Mouse (Mus musculus): ENCODE data around the gene Nudt14. TPM values are rescaled to one million over a fixed set of nuclear protein-coding genes. Genes with fewer than 3 reads are reported as not detected.

Nudt14 gene
- total RNA-seq, 2 experiments from 2014 or later = 11.4 to 13.1 TPM

DNA sequence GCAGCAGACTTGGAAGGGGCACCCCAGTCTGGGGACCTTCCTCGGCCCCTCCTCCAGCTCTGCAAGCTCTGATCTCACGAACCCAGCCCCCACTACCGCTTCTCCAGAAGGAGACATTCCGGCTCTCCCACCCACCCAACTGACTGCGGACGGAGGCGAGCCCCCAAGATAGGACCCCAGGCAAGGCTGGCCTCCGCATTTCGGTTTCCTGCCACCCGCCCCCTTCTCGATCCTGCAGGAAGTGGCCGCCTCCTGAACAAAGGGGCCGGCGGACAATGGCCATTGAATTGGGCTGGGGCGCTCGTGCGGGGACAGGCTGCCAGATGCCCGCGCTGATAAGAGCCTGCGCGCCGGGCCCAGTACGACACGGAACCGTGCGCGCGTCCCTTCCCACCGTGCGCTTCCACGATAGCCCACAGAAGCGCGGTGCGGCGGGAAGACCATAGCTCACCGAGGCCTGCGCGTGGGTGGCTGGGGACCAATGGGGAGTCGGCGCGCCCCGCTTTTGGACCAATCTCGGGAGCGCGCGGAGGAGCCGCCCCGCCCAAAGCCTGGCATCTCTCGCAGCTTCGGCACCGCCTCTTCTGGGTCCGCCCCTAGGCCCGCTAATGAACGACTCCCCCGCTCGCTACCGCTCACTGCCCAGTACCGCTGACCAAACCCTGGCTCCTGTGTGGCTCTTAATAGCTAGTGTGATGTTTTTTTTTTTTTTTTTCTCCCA lies 8.3 kb upstream of the Nudt14 start:
- peak; percentile 89 to 93 for DNase-seq

GRCm38 (mm10) chr12:112947307-112947706 lies 5.4 kb upstream of the Nudt14 start:
- DNase-seq = no peak

DNA sequence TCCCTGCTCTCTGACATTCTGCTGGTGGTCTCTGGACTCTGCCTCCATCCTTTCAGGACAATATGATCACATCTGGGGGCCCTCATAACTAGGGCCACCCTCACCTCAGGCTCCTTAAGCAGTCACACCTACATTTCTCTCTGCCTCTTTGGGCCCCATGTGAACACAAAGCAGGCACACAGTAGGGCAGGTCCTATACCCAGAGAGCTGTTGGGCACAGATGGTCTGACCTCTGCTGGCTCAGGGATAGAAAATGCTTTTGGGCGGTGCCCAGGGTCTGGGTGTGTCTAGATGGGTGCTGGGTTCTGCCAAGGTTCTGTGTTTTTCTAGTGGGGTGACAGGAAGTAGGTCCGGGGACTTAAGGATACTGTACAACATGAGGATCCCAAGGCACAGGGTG lies 1.7 kb upstream of the Nudt14 start:
- DNase-seq = no peak

GRCm38 (mm10) chr12:112941156-112941775 lies 658 bp downstream of the Nudt14 start:
- DNase-seq = no peak

DNA sequence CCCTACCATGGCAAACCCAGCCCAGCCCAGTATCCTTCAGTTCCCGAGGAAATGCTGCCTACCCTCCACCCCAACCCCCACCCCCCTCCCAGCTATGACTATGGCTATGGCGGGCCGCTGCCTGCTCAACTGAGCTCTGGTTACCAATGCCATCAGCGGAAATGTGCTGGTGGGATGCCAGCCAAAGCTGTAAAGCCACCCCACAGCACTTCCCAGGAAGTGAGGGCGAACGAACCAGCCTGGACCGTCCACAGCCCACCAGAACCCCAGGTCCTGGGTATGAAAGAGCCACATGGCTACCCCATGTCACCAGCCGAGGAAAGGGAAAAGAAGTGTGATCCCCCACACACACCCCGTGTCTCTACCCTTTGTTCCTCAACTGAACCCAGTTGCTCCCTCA lies 1.2 kb downstream of the Nudt14 start:
- no peak for DNase-seq

- DNase-seq = no peak
Observed at GRCm38 (mm10) chr12:112940238-112940637, 1.7 kb downstream of the Nudt14 start.

DNA sequence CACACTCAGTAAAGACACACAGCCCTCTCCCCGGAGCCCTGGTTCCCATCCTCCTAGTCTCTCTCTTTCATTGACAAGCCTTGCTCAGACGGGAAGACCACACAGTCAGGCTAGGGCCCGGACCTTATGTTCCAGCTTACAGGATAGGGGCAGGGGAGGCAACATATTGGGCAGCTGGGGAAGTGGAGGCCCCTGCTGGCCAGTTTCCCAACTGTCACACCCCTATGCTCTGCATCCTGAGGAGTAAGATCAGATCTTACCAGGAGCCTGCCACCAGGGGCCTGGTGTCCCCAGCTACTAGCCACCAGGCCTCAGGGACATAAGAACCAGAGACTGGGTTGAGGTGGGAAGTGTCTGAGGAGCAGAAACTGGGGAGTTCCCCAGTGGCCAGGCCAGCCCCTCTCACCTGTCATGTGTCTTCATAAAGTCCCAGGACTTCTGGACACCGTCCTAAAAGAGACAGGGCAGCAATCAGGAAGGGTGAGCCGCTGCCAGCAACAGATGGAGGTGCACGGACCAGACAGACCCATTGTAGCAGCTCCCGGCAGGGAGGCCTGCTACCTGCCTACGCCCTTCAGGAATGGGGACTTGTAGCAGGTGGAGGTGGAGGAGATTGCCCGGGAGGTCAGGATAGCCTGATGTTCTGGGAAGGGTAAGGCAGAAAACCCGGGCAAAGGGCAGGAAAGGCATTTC lies 2.9 kb downstream of the Nudt14 start:
- DNase-seq = no peak

DNA sequence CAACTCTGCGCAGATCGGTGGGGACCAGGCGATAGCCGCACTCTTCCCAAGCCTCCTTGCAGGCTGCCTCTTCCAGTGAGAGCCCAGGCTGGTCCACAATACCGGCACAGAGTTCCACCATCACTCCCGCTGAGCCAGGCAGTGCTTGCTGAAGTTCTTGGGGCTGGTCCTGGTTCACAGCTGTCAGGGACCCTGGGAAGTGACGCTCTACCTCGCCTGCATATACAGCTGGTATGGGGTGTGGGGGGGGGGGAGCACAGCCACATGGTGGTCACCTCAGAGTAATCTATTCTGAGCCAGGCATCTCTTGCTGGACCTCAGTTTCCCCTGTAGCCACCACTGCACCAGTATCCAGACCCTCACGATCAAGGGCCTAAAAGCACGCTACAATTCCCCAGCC lies 3.6 kb downstream of the Nudt14 start:
- DNase-seq = no peak

GRCm38 (mm10) chr12:112937906-112938305 lies 4.0 kb downstream of the Nudt14 start:
- peak; percentile 35 to 43 for DNase-seq

DNA sequence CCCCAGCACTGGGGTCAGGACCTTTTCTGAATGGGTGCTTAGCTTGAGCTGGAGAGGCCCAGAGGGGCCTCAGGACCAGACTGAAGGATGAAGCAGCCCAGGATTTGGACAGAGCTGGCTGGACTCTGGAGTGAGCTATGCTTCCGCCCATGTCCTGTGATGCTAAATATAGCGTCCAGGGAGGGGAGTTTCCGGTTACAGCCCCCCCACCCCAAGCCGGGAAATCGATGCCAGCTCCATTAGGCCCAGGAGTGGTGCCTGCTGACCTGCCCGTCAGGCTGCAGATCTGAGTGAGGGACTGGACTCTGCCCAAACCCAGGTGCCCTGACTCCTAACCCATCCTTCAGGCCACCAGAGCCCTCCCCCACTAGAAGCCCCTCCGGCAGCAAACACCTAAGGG lies 9.3 kb downstream of the Nudt14 start:
- DNase-seq = no peak

- DNase-seq = peak; percentile 70
Observed at GRCm38 (mm10) chr12:112929562-112930352, 12.2 kb downstream of the Nudt14 start, which contains the start of gene Jag2. Gene Jag2 (minus strand): TSS chr12:112929776.

- peak; percentile 47 to 48 for DNase-seq
Observed at GRCm38 (mm10) chr12:112928401-112929241, 13.3 kb downstream of the Nudt14 start.

DNA sequence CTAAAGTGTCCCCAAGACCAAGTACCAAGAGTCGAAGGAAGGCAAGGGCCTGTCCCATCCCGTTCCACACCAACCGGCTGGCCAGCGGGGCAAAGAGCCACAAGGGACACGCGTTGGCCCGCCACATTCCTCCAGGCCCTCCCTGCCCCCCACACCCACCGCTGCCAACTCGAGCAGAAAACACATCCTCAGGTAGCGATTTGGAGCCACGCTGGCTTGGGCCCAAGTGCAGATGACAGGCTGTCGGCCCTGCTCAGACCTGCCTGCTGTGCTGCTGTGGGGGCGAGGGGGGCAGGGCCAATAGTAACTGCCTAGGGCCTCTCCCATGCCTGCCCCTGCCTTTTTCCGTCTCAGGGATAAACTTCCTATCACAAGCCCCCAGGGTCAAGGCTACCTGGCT lies 14.7 kb downstream of the Nudt14 start:
- no peak for DNase-seq

DNA sequence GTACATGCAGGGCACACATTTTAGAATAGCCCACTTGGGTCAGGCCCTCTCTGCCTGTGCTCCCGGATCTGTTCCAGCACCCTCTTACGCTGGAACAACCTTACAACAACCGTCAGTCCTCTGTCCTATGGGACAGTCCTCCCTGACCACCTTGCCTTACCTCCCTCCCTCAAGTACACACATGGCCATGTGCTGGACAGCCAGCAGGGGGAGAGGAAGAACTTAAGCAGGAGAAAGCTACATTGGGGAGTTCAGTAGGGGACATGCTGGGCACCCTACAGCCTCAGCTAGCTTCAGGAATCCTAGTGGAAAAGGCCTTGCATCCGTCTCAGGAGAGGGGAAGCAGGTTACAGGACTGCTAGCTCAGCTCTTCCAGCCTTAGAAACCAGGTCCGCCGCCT lies 16.0 kb downstream of the Nudt14 start:
- no peak for DNase-seq

GRCm38 (mm10) chr12:112922541-112922940 lies 19.4 kb downstream of the Nudt14 start:
- DNase-seq = no peak

- DNase-seq = no peak
Observed at GRCm38 (mm10) chr12:112921518-112921917, 20.4 kb downstream of the Nudt14 start.

DNA sequence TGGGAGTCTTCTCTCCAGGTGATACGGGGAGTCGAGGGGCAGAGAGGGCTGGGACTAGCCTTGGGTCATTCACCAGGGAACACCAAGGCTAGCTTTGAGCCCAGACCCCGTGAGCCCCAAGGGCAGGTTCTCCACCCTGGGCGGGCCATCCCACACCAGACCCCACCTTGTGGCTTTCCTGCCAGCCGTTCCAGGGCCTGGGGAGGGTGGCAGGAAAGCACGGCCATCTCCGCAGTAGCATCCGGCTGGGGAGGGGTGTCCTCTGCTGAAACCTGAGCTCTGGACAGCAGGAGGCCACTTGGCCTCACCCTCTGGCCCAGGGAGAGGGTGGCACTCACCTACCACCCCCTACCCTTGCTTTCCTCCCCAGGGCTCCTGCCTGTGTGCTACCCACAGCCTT lies 24.0 kb downstream of the Nudt14 start:
- DNase-seq = no peak

DNA sequence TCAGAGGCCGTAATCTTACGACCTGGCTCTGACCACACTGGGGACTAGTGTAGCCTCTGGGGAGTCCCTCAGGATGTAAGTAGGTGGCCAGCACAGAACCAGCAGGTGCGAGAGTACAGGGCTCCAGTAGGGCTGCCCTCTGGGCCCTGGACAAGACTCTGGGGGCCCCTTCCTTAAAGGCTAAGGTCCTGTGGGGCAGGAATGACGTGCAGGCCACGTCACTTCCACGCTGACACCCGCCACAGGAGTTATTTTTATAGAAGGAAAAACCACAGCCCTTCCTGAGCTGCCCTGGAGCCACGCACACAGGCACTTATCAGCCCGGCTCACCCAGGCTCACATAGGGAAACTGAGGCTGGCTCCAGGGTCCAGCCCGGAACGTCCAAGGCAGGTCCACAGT lies 24.4 kb downstream of the Nudt14 start:
- DNase-seq = no peak

GRCm38 (mm10) chr12:112916698-112917400 lies 25.1 kb downstream of the Nudt14 start:
- DNase-seq = no peak

DNA sequence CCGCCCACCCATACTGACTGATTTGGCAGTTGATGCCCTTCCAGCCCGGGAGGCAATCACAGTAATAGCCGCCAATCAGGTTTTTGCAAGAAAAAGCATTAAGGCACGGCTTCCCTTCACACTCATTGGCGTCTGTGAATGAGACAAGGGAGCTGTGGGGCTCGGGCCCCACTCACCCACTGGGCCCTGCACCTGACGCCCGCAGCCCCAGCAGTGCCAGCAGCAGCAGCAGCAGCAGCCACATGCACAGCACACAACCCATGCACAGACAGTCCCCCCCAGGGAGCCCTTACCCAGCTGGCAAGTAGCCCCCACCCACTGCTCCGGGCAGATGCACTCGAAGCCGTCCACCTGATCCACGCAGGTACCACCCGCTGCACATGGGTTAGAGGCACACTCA lies 26.3 kb downstream of the Nudt14 start:
- DNase-seq = no peak

GRCm38 (mm10) chr12:112914527-112914926 lies 27.4 kb downstream of the Nudt14 start:
- DNase-seq = no peak
